Mouse (Mus musculus) gastrocnemius, postnatal 10 days (tissue): Measurements from ENCODE around the gene Anapc2. TPM values are rescaled to one million over a fixed set of nuclear protein-coding genes. Genes with fewer than 3 reads are reported as not detected.

Source experiments
- DNase-seq: peaks from one replicate; pipeline ENCODE4 v3.0.0; 2021; ENCODE audit warnings: mixed read lengths
- total RNA-seq, 2 experiments: library from RNA; stranded (reverse); gene quantifications; 2 replicates each; pipeline ENCODE4 v1.2.3; 2021

Gene Anapc2
- total RNA-seq, 2 experiments from 2014 or later: 35.2 to 52.2 TPM

- DNase-seq: no peak
These were observed 31.8 kb downstream of the Anapc2 start for GRCm38 (mm10) chr2:25303931-25304656.

GRCm38 (mm10) chr2:25304657-25305541 is 32.6 kb downstream of the Anapc2 start:
- DNase-seq: no peak

GRCm38 (mm10) chr2:25305587-25306359 is 33.5 kb downstream of the Anapc2 start:
- DNase-seq: no peak

- no peak for DNase-seq
These were observed 37.9 kb downstream of the Anapc2 start for GRCm38 (mm10) chr2:25310180-25310579.

- DNase-seq: no peak
These were observed 38.7 kb downstream of the Anapc2 start for GRCm38 (mm10) chr2:25310969-25311368.

GRCm38 (mm10) chr2:25311491-25311891 is 39.2 kb downstream of the Anapc2 start:
- DNase-seq: no peak

- DNase-seq: no peak
These were observed 46.1 kb downstream of the Anapc2 start for GRCm38 (mm10) chr2:25318119-25318966.

- DNase-seq: peak; percentile 79
These were observed 46.9 kb downstream of the Anapc2 start, which contains the start of gene Grin1 for GRCm38 (mm10) chr2:25318971-25319773. Grin1 (minus strand) TSS chr2:25319187.

- DNase-seq: no peak
These were observed 47.8 kb downstream of the Anapc2 start for GRCm38 (mm10) chr2:25320084-25320483.

GRCm38 (mm10) chr2:25326036-25326435 is 53.8 kb downstream of the Anapc2 start:
- DNase-seq: no peak

- DNase-seq: no peak
These were observed 56.2 kb downstream of the Anapc2 start for GRCm38 (mm10) chr2:25328440-25328839.

- DNase-seq: no peak
These were observed 59.2 kb downstream of the Anapc2 start for GRCm38 (mm10) chr2:25331470-25331869.

- DNase-seq: peak; percentile 99
These were observed 60.2 kb downstream of the Anapc2 start, which contains the start of gene Man1b1 for GRCm38 (mm10) chr2:25332286-25333160. Man1b1 (plus strand) TSS chr2:25332338.

GRCm38 (mm10) chr2:25333569-25333968 is 61.3 kb downstream of the Anapc2 start:
- no peak for DNase-seq

Other genes starting within 250 kb of the Anapc2 start
- gene Nsmf, start 218.1 kb upstream of the Anapc2 start, total RNA-seq: 10 to 100 TPM; 25.8 to 36.1 TPM
- gene Entpd8, start 192.2 kb upstream of the Anapc2 start, total RNA-seq: not detected
- gene Noxa1, start 177.3 kb upstream of the Anapc2 start, total RNA-seq: not detected
- gene Nrarp, start 91.7 kb upstream of the Anapc2 start, total RNA-seq: 10 to 100 TPM; 14.9 to 17.4 TPM
- 1 to 10 TPM; 1.9 to 2.9 TPM for gene Tor4a, start 75.6 kb upstream of the Anapc2 start, total RNA-seq
- gene Nelfb, start 61.0 kb upstream of the Anapc2 start, total RNA-seq: 10 to 100 TPM; 31.1 to 40.5 TPM
- gene Stpg3, start 57.8 kb upstream of the Anapc2 start, total RNA-seq: not detected
- gene Fam166a, start 53.7 kb upstream of the Anapc2 start, total RNA-seq: not detected
- gene Tubb4b, start 47.8 kb upstream of the Anapc2 start, total RNA-seq: 100 to 1,000 TPM; 470 to 500 TPM
- not detected for gene Slc34a3, start 38.1 kb upstream of the Anapc2 start, total RNA-seq
- not detected for gene Rnf224, start 35.7 kb upstream of the Anapc2 start, total RNA-seq
- gene Rnf208, start 30.2 kb upstream of the Anapc2 start, total RNA-seq: 1 to 10 TPM; 1.9 to 2.2 TPM
- not detected for gene Cysrt1, start 30.0 kb upstream of the Anapc2 start, total RNA-seq
- 1 to 10 TPM; 1.3 to 1.4 TPM for gene AL732309.1, start 25.6 kb upstream of the Anapc2 start, total RNA-seq
- gene Tmem203, start 17.0 kb upstream of the Anapc2 start, total RNA-seq: 10 to 100 TPM; 14.9 to 16.0 TPM
- 1 to 10 TPM; 4.7 to 6.8 TPM for gene Tprn, start 9.9 kb upstream of the Anapc2 start, total RNA-seq
- gene Ssna1, start within 50 bp of the Anapc2 start, total RNA-seq: 10 to 100 TPM; 39.5 to 40.3 TPM
- gene Tmem210, start 15.7 kb downstream of the Anapc2 start, total RNA-seq: not detected
- under 1 TPM in 1 of 2 experiments, not detected in 1; 0.26 TPM for gene Lrrc26, start 17.4 kb downstream of the Anapc2 start, total RNA-seq
- under 1 TPM; 0.47 to 0.63 TPM for gene Grin1, start 46.7 kb downstream of the Anapc2 start, total RNA-seq
- 10 to 100 TPM; 21.0 to 25.2 TPM for gene Man1b1, start 59.9 kb downstream of the Anapc2 start, total RNA-seq
- 1 to 10 TPM; 7.9 to 9.5 TPM for gene Dpp7, start 83.9 kb downstream of the Anapc2 start, total RNA-seq
- 1 to 10 TPM; 9.0 to 9.8 TPM for gene Uap1l1, start 93.2 kb downstream of the Anapc2 start, total RNA-seq
- 1 to 10 TPM; 2.1 to 3.7 TPM for gene Sapcd2, start 99.8 kb downstream of the Anapc2 start, total RNA-seq
- gene Entpd2, start 123.4 kb downstream of the Anapc2 start, total RNA-seq: 10 to 100 TPM; 29.9 to 30.5 TPM
- 10 to 100 TPM; 25.2 to 37.3 TPM for gene Npdc1, start 126.9 kb downstream of the Anapc2 start, total RNA-seq
- not detected for gene Fut7, start 150.8 kb downstream of the Anapc2 start, total RNA-seq
- 10 to 100 TPM; 10.4 to 14.1 TPM for gene Abca2, start 156.2 kb downstream of the Anapc2 start, total RNA-seq
- gene Clic3, start 184.4 kb downstream of the Anapc2 start, total RNA-seq: under 1 TPM in 1 of 2 experiments, not detected in 1; 0.52 TPM
- gene Paxx, start 188.6 kb downstream of the Anapc2 start, total RNA-seq: 10 to 100 TPM; 23.5 to 25.2 TPM
- gene Ptgds, start 197.6 kb downstream of the Anapc2 start, total RNA-seq: 1 to 10 TPM; 1.7 to 9.6 TPM
- gene Lcn12, start 221.4 kb downstream of the Anapc2 start, total RNA-seq: not detected
- gene Fbxw5, start 228.3 kb downstream of the Anapc2 start, total RNA-seq: 10 to 100 TPM; 65.5 to 66.7 TPM
- gene C8g, start 229.2 kb downstream of the Anapc2 start, total RNA-seq: 1 to 10 TPM; 1.4 to 2.0 TPM